Mouse (Mus musculus) neural tube, embryonic 14.5 days (tissue): ENCODE measurements around the gene Gapdh. TPM values are rescaled to one million over a fixed set of nuclear protein-coding genes. Genes with fewer than 3 reads are reported as not detected.

Experiments used
- ATAC-seq: fragments of 200-750 bp; cut with Nextera tagmentation; 2 replicates; pipeline ENCODE4 v1.8.0; 2017; ENCODE audit warnings: low read depth, mild to moderate bottlenecking, moderate TSS enrichment, moderate library complexity
- H3K27ac ChIP-seq: fragments of 300-500 bp; sonication (generic); 2 replicates; pipeline ENCODE4 v1.5.1; 2014; ENCODE audit warnings: low read depth, mild to moderate bottlenecking, control low read depth, low read length, moderate library complexity, mixed read lengths
- H3K27me3 ChIP-seq: fragments of 300-500 bp; sonication (generic); 2 replicates; pipeline ENCODE4 v1.6.1; 2014; ENCODE audit warnings: low read length; ENCODE audit not compliant: control insufficient read depth, insufficient read depth
- H3K36me3 ChIP-seq: fragments of 300-500 bp; sonication (generic); 2 replicates; pipeline ENCODE4 v1.6.1; 2014; ENCODE audit warnings: low read length, mixed read lengths; ENCODE audit not compliant: control insufficient read depth, insufficient read depth
- H3K4me1 ChIP-seq: fragments of 300-500 bp; sonication (generic); 2 replicates; pipeline ENCODE4 v1.6.1; 2014; ENCODE audit warnings: low read length; ENCODE audit not compliant: control insufficient read depth, insufficient read depth
- H3K4me2 ChIP-seq: fragments of 300-500 bp; sonication (generic); 2 replicates; pipeline ENCODE4 v1.6.1; 2014; ENCODE audit warnings: mild to moderate bottlenecking, low read depth, low read length, control low read depth
- H3K4me3 ChIP-seq: fragments of 300-500 bp; sonication (generic); 2 replicates; pipeline ENCODE4 v1.5.1; 2014; ENCODE audit warnings: low read depth, low read length, control low read depth, mixed read lengths
- H3K9ac ChIP-seq: fragments of 300-500 bp; sonication (generic); replicated peaks from 2 replicates; pipeline ENCODE4 v1.6.1; 2014; ENCODE audit warnings: low read depth, mild to moderate bottlenecking, control low read depth, low read length, mixed read lengths
- H3K9me3 ChIP-seq: fragments of 300-500 bp; sonication (generic); 2 replicates; pipeline ENCODE4 v1.6.1; 2016; ENCODE audit warnings: low read length; ENCODE audit not compliant: control insufficient read depth
- WGBS: fragments of 180-500 bp; shearing (Covaris S2); extraction: QIAGEN DNeasy Blood & Tissue Kit; methylation state at CpG from one replicate; pipeline ENCODE4 v1.1.7; 2014; 5-methylcytosine and 5-hydroxymethylcytosine counted together
- polyA plus RNA-seq: library from polyadenylated mRNA; unstranded; fragments of >200 nt; fragmentation: Nextera tagmentation; extraction: Ambion mirVana; gene quantifications from 2 replicates; pipeline ENCODE4 v1.2.1, GENCODE M21; 2014

Gapdh gene
- polyA plus RNA-seq, 1 experiment from 2014 or later: 1,492 TPM

- Histone ChIP-seq H3K4me1 (0 out of 2 replicates have a peak, but pooled peaks cover 4% of the 10 kb centered on the region), H3K9me3 (no peaks in the 10 kb centered on the region), H3K27me3 (no peaks in the 10 kb centered on the region), H3K4me2 (no peak overlapping the region), H3K36me3 (peaks cover 48% of the 10 kb centered on the region), H3K9ac (no peak overlapping the region), H3K4me3 (no peak overlapping the region), H3K27ac (peak overlapping the region; percentile 0; the same call in 1 of the 2 replicates)
- no peak for ATAC-seq
- 17% methylated on average over 7 of the region's 7 CpGs for WGBS
These were observed 9.2 kb downstream of the Gapdh start for GRCm38 (mm10) chr6:125156903-125157614.

- no peaks in the 10 kb centered on the region for H3K27me3 ChIP-seq
- H3K4me3 ChIP-seq: no peak overlapping the region
- H3K9ac ChIP-seq: no peak overlapping the region
- H3K4me2 ChIP-seq: no peak overlapping the region
- H3K36me3 ChIP-seq: peaks cover 46% of the 10 kb centered on the region
- H3K27ac ChIP-seq: no peak overlapping the region
- H3K4me1 ChIP-seq: 0 out of 2 replicates have a peak, but pooled peaks cover 3% of the 10 kb centered on the region
- WGBS: 91% methylated on average over 3 of the region's 3 CpGs
- no peaks in the 10 kb centered on the region for H3K9me3 ChIP-seq
- no peak for ATAC-seq
These were observed 9.8 kb downstream of the Gapdh start for GRCm38 (mm10) chr6:125156491-125156890.

- 89% methylated on average over 8 of the region's 8 CpGs for WGBS
- Histone ChIP-seq H3K27ac (no peak overlapping the region), H3K9me3 (no peaks in the 10 kb centered on the region)
These were observed 11.0 kb downstream of the Gapdh start for GRCm38 (mm10) chr6:125155262-125155661.

GRCm38 (mm10) chr6:125154550-125154949 is 11.7 kb downstream of the Gapdh start:
- Histone ChIP-seq H3K4me2 (no peak overlapping the region), H3K36me3 (peaks cover 34% of the 10 kb centered on the region), H3K27ac (no peak overlapping the region), H3K9me3 (no peaks in the 10 kb centered on the region), H3K4me3 (no peak overlapping the region), H3K27me3 (no peaks in the 10 kb centered on the region), H3K9ac (no peak overlapping the region), H3K4me1 (no peaks in the 10 kb centered on the region)
- no peak for ATAC-seq

More at GRCm38 (mm10) chr6:125155262-125155661, 11.0 kb downstream of the Gapdh start:
- Histone ChIP-seq H3K27me3 (no peaks in the 10 kb centered on the region), H3K4me1 (no peaks in the 10 kb centered on the region), H3K4me2 (no peak overlapping the region), H3K9ac (no peak overlapping the region), H3K36me3 (peaks cover 40% of the 10 kb centered on the region), H3K4me3 (no peak overlapping the region)
- no peak for ATAC-seq

- ATAC-seq: no peak
- H3K36me3 ChIP-seq: peaks cover 26% of the 10 kb centered on the region
- H3K27ac ChIP-seq: no peak overlapping the region
- 0 out of 2 replicates have a peak, but pooled peaks cover 5% of the 10 kb centered on the region for H3K4me1 ChIP-seq
- no peak overlapping the region for H3K4me2 ChIP-seq
- H3K9me3 ChIP-seq: no peaks in the 10 kb centered on the region
- no peak overlapping the region for H3K4me3 ChIP-seq
- no peaks in the 10 kb centered on the region for H3K27me3 ChIP-seq
- 96% methylated on average over 4 of the region's 4 CpGs for WGBS
- H3K9ac ChIP-seq: no peak overlapping the region
These were observed 12.6 kb downstream of the Gapdh start for GRCm38 (mm10) chr6:125153682-125154081.

- no peak overlapping the region for H3K4me2 ChIP-seq
- H3K36me3 ChIP-seq: peaks cover 24% of the 10 kb centered on the region
- H3K4me3 ChIP-seq: no peak overlapping the region
- H3K9ac ChIP-seq: no peak overlapping the region
- peaks cover 9% of the 10 kb centered on the region for H3K4me1 ChIP-seq
- H3K27me3 ChIP-seq: no peaks in the 10 kb centered on the region
- H3K27ac ChIP-seq: no peak overlapping the region
- 87% methylated on average over 5 of the region's 5 CpGs for WGBS
- ATAC-seq: no peak
- no peaks in the 10 kb centered on the region for H3K9me3 ChIP-seq
These were observed 13.3 kb downstream of the Gapdh start for GRCm38 (mm10) chr6:125153018-125153389.

- no peak for ATAC-seq
- Histone ChIP-seq H3K27ac (no peak overlapping the region), H3K9ac (no peak overlapping the region), H3K36me3 (peaks cover 24% of the 10 kb centered on the region), H3K9me3 (no peaks in the 10 kb centered on the region), H3K27me3 (no peaks in the 10 kb centered on the region), H3K4me3 (no peak overlapping the region), H3K4me1 (peaks cover 12% of the 10 kb centered on the region), H3K4me2 (no peak overlapping the region)
- 78% methylated on average over 22 of the region's 22 CpGs for WGBS
These were observed 13.9 kb downstream of the Gapdh start for GRCm38 (mm10) chr6:125152212-125153017.

GRCm38 (mm10) chr6:125149569-125149950 is 16.7 kb downstream of the Gapdh start:
- Histone ChIP-seq H3K4me1 (peaks cover 27% of the 10 kb centered on the region), H3K4me3 (no peak overlapping the region), H3K4me2 (no peak overlapping the region), H3K36me3 (peaks cover 16% of the 10 kb centered on the region), H3K27ac (no peak overlapping the region), H3K9ac (no peak overlapping the region), H3K9me3 (no peaks in the 10 kb centered on the region), H3K27me3 (no peaks in the 10 kb centered on the region)
- no peak for ATAC-seq
- 71% methylated on average over 7 of the region's 7 CpGs for whole genome bisulfite sequencing
